ENCODE assay signal across 20 mouse cellular contexts in genomic region chr9:60682753-60683152, GRCm38 (mm10). TPM values are rescaled to one million over a fixed set of nuclear protein-coding genes. Genes with fewer than 3 reads are reported as not detected.
A peak's percentile ranks its signal among the peaks of the same experiment; 100 is the strongest.
DNase-seq lines count a peak whose midpoint lies in the region; ATAC-seq and TF ChIP-seq lines count a peak whose summit lies in the region.
"Had no signal": no experiment of that assay in that cellular context is flagged by ENCODE, and none has a peak within 500 bp of the region (broad histone marks: within the 10 kb centered on the region; RNA-seq: fewer than 3 reads in every experiment).

No protein-coding gene starts in this region.

- intact Hi-C loops in left cerebral cortex, adult 2 months (cut with DNase I): loop anchor here (10.0 kb wide), 1 partner anchor 438 kb away; no protein-coding TSS in a partner anchor
- intact Hi-C loops in left cerebral cortex, postnatal 14 days (cut with DNase I): no loop called here

- no peak for DNase-seq in frontal cortex, postnatal 14 days (ENCODE audit: low spot score in 2 of 2)
- DNase-seq in left cerebral cortex, adult 2 months (ENCODE audit: extremely low spot score in 1 of 2, low spot score in 2 of 2): no peak
- no peak for DNase-seq in left cerebral cortex, postnatal 14 days (ENCODE audit: low spot score in 2 of 2)
- peak; percentile 39 for DNase-seq in right cerebral cortex, adult 18-20 months
- no peak for DNase-seq in right cerebral cortex, postnatal 25 days
- no peak for DNase-seq in gastrocnemius, postnatal 10 days
- DNase-seq: adrenal gland, adult 2 months; adrenal gland, postnatal 10 days; adrenal gland, postnatal 25 days; cerebellum, adult 11-12 months; cerebellum, adult 2 months; cerebellum, adult 9-10 months; cerebellum, postnatal 10 days; cerebellum, postnatal 25 days; forebrain, postnatal 0 days had no signal

- no peak for TF ChIP-seq CTCF in left cerebral cortex, adult 2 months (IDR thresholded peaks at IDR 0.05)

- peak; percentile 62 for ATAC-seq in frontal cortex, adult (ENCODE audit: low TSS enrichment)
- ATAC-seq: forebrain, embryonic 13.5 days; forebrain, embryonic 15.5 days; forebrain, postnatal 0 days had no signal

- H3K4me3 ChIP-seq in left cerebral cortex, adult 2 months: no peak overlapping the region
- H3K4me3 ChIP-seq: embryonic facial prominence, embryonic 13.5 days; forebrain, embryonic 13.5 days; forebrain, embryonic 15.5 days had no signal

- peak overlapping the region; percentile 28; the same call in 1 of the 2 replicates for H3K27ac ChIP-seq in left cerebral cortex, adult 2 months
- H3K27ac ChIP-seq: embryonic facial prominence, embryonic 13.5 days; forebrain, embryonic 13.5 days; forebrain, embryonic 15.5 days had no signal

RNA-seq across cellular contexts. Expression of gene Lrrc49, which starts 5.2 kb away (rescaled TPM):
- total RNA-seq in left cerebral cortex, adult 2 months (2021): 10 to 100 TPM; 86.7 to 94.7 TPM
- 10 to 100 TPM; 71.7 to 75.8 TPM for total RNA-seq in left cerebral cortex, postnatal 14 days (2021)
- total RNA-seq in gastrocnemius, postnatal 10 days (2021): 1 to 10 TPM; 4.7 to 5.1 TPM

RNA-seq across cellular contexts. Expression of gene Larp6, which starts 30.0 kb away (rescaled TPM):
- 10 to 100 TPM; 37.8 to 39.0 TPM for total RNA-seq in left cerebral cortex, adult 2 months (2021)
- 10 to 100 TPM; 34.8 to 35.5 TPM for total RNA-seq in left cerebral cortex, postnatal 14 days (2021)
- total RNA-seq in gastrocnemius, postnatal 10 days (2021): 1 to 10 TPM; 2.2 to 2.9 TPM
- total RNA-seq: MEL had no signal

Comparison
In these comparisons a context has a peak if more than half of its experiments do, and no peak if none do; other contexts are left out.
1. RNA of gene Lrrc49, which starts 5.2 kb away (total RNA-seq): 86.7 to 94.7 TPM in left cerebral cortex, adult 2 months and 71.7 to 75.8 TPM in left cerebral cortex, postnatal 14 days; 4.7 to 5.1 TPM in gastrocnemius, postnatal 10 days; every median in the first group is over 10 times any median in the second.
2. RNA of gene Larp6, which starts 30.0 kb away (total RNA-seq): 37.8 to 39.0 TPM in left cerebral cortex, adult 2 months and 34.8 to 35.5 TPM in left cerebral cortex, postnatal 14 days; 2.2 to 2.9 TPM in gastrocnemius, postnatal 10 days; every median in the first group is over 4 times any median in the second.